Mouse (Mus musculus): ENCODE measurements around the gene Sorcs1.

The Sorcs1 gene

GRCm38 (mm10) chr19:50410561-50410960 is 267.9 kb downstream of the Sorcs1 start:
- DNase-seq = no peak

GRCm38 (mm10) chr19:50398341-50398740 is 280.1 kb downstream of the Sorcs1 start:
- no peak for DNase-seq

GRCm38 (mm10) chr19:50395731-50396130 is 282.7 kb downstream of the Sorcs1 start:
- DNase-seq = no peak

- DNase-seq = no peak
These were observed 284.3 kb downstream of the Sorcs1 start for GRCm38 (mm10) chr19:50394101-50394500.

- DNase-seq = no peak
These were observed 288.4 kb downstream of the Sorcs1 start for GRCm38 (mm10) chr19:50389925-50390552.

GRCm38 (mm10) chr19:50378901-50379300 is 299.5 kb downstream of the Sorcs1 start:
- no peak for DNase-seq

- DNase-seq = peak; percentile 28 to 43
These were observed 303.7 kb downstream of the Sorcs1 start for GRCm38 (mm10) chr19:50374751-50375150.

- no peak for DNase-seq
These were observed 312.0 kb downstream of the Sorcs1 start for GRCm38 (mm10) chr19:50366446-50366845.

- no peak for DNase-seq
These were observed 315.6 kb downstream of the Sorcs1 start for GRCm38 (mm10) chr19:50362655-50363500.

GRCm38 (mm10) chr19:50358561-50358960 is 319.9 kb downstream of the Sorcs1 start:
- peak; percentile 9 to 34 for DNase-seq

- DNase-seq = no peak
These were observed 339.2 kb downstream of the Sorcs1 start for GRCm38 (mm10) chr19:50339211-50339610.

- no peak for DNase-seq
These were observed 341.7 kb downstream of the Sorcs1 start for GRCm38 (mm10) chr19:50336751-50337150.

- DNase-seq = no peak
These were observed 347.3 kb downstream of the Sorcs1 start for GRCm38 (mm10) chr19:50331136-50331535.

- no peak for DNase-seq
These were observed 350.6 kb downstream of the Sorcs1 start for GRCm38 (mm10) chr19:50327804-50328203.

GRCm38 (mm10) chr19:50326151-50326550 is 352.3 kb downstream of the Sorcs1 start:
- DNase-seq = no peak

- peak in 1 of 2 experiments; percentile 37 for DNase-seq
These were observed 352.8 kb downstream of the Sorcs1 start for GRCm38 (mm10) chr19:50325686-50326085.

GRCm38 (mm10) chr19:50307046-50307445 is 371.4 kb downstream of the Sorcs1 start:
- DNase-seq = no peak

GRCm38 (mm10) chr19:50294205-50294604 is 384.2 kb downstream of the Sorcs1 start:
- DNase-seq = no peak

GRCm38 (mm10) chr19:50264450-50264849 is 414.0 kb downstream of the Sorcs1 start:
- DNase-seq = peak in 1 of 2 experiments; percentile 46

- DNase-seq = peak in 1 of 2 experiments; percentile 57
These were observed 419.6 kb downstream of the Sorcs1 start for GRCm38 (mm10) chr19:50258718-50259413.

- peak; percentile 13 to 50 for DNase-seq
These were observed 458.0 kb downstream of the Sorcs1 start for GRCm38 (mm10) chr19:50220476-50220875.

GRCm38 (mm10) chr19:50214466-50215228 is 463.8 kb downstream of the Sorcs1 start:
- no peak for DNase-seq

GRCm38 (mm10) chr19:50210456-50210855 is 468.0 kb downstream of the Sorcs1 start:
- peak in 1 of 2 experiments; percentile 3 for DNase-seq

All from kidney, postnatal 25 days (tissue).